Mouse (Mus musculus) heart, adult 18-20 months (tissue): Measurements from ENCODE around the gene B4galnt4. TPM values are rescaled to one million over a fixed set of nuclear protein-coding genes. Genes with fewer than 3 reads are reported as not detected.
A peak's percentile ranks its signal among the peaks of the same experiment; 100 is the strongest.

Source experiments
- DNase-seq, 2 experiments: peaks; one replicate each; pipeline ENCODE4 v3.0.0; 2021 to 2022; ENCODE audit warnings: mixed read lengths in 1 of 2
- total RNA-seq, 2 experiments: library from RNA; stranded (reverse); gene quantifications; 2 replicates each; pipeline ENCODE4 v1.2.3; 2021

B4galnt4 gene
- total RNA-seq, 2 experiments from 2014 or later: not detected

DNA sequence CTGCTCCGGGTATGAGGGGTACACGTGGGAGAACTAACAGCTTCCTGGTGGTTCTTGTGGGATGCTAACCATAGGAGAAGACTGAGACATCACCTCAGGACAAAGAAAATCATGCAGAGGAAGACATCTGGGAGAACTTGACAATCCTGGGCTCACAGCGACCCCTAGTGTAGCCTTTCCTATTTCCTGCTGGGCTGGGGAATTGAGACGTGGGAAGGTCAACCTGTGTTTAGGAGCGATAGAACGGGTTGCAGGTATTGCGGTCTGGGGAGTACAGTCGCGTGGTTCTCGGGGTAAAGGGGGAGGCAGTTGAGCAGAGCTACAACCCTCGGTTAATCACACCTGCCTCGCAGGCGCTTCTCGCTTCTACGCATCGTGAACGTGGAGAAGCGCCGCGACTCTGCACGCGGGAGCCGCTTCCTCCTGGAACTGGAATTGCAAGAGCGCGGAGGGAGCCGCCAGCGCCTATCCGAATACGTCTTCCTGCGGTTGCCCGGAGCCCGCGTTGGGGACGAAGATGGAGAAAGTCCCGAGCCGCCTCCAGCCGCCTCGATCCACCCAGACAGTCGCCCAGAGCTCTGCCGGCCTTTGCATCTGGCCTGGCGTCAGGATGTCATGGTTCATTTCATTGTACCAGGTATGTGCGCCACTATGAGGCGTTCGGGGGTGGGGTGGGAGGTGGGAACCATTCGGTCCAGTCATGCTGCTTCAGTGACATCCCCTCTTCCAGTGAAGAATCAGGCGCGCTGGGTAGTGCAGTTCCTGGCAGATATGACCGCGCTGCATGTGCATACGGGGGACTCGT is 9.4 kb downstream of the B4galnt4 start:
- peak; percentile 63 to 89 for DNase-seq

DNA sequence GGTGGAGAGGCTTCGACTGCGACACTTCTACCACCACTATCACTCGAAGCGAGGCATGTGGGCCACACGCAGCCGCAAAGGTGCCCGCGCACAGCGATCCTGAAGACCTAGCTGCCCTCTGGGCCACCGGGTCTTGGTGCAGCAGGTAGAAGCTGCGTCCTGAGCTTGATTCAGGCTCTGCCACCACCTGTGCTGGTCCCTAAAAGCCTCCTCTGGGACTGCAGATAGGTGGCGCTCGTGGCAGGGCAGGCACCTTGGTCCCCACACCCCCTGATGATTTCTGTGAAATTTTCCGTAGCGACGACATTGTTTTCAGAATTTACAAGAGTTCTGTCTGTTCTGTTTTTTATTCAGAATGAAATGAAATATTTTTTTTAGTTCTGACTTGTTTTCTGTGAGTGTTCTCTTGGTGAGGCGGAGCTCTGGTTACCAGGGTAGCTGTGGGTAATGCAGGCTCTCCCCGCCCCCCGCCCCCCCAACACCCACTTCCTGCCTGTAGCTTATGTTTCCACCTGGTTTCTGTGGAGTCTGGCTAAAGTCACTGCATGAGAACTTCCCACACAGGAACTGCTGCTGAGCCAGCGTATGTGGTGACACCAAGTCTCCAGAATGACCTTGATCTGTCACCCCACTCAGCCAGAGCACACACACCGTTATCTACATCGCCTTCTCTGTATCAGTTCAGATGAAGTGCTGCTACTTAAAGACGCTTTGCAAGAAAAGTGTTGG is 11.3 kb downstream of the B4galnt4 start:
- peak in 1 of 2 experiments; percentile 26 for DNase-seq

DNA sequence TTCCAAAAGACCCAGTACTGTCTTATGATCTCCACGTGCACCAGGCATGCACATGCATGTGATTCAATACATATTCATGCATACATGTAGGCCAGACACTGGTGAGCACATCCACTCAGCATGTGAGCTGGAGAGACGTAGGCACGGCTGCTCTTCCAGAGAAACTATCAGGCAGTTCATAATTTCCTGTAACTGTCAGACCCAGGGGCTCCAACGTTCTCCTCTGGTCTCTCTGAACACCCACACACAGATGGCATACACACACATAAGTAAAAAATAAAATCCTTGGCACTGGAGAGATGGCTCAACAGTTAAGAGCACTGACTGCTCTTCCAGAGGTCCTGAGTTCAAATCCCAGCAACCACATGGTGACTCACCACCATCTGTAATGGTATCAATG is 12.9 kb downstream of the B4galnt4 start:
- no peak for DNase-seq

DNA sequence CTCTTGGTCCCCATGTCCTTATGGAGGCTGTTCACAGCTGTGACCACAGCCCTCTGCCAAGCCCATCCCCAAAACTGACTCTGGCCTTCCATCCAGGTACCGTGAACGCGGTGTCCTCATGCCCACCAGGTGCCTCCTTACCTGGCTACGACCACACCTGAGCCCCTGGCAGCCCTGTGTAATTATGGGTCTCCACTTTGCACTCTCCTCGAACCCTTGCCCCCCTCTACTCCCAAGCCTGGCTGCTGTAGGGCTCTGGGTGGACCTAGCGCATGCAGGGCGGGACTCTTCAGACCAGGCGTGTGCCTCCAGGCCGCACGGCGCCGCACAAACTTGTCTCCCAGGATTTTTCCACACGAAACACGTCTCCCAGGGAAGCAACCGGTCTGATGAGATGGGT is 16.9 kb downstream of the B4galnt4 start, which contains the start of gene Pkp3:
Gene Pkp3, plus strand, starts transcription at position 378 of the 400 bp plus-strand sequence.
- DNase-seq: no peak

DNA sequence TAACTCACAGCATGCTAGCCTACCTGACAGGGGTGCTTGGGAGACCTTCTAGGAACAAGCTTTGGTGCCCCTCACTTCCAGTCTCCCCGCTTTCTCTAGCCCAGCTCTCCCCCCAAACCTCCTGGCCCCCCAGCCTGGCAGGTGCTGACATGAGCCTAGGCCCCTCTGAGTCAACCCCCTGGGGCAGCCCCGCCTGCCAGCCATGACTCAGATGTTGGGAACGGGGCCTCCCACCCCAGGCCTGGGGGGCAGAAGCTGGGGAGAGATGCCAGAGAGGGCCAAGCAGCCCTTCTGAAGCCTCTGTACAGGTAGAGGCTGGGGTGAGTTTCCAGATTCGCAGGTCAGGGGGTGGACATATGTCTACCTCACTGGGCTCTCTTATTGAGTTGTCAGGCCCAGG is 18.0 kb downstream of the B4galnt4 start:
- DNase-seq: no peak

GRCm38 (mm10) chr7:141079481-141080449 is 18.9 kb downstream of the B4galnt4 start:
- no peak for DNase-seq

- peak in 1 of 2 experiments; percentile 29 for DNase-seq
Observed at GRCm38 (mm10) chr7:141087894-141088293, 27.0 kb downstream of the B4galnt4 start.

DNA sequence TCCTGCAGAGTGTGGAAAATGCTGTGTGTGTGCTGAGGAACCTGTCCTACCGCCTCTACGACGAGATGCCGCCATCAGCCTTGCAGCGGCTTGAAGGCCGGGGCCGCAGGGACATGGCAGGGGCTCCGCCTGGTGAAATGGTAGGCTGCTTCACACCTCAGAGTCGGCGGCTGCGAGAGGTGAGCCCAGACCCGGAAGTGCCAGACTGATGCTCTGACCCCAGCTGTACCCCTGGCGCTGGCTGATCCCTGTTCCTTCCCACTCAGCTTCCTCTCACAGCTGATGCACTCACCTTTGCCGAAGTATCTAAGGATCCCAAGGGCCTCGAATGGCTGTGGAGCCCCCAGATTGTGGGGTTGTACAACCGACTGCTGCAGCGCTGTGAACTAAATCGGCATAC is 27.6 kb downstream of the B4galnt4 start:
- DNase-seq: no peak

- no peak for DNase-seq
Observed at GRCm38 (mm10) chr7:141090228-141090627, 29.3 kb downstream of the B4galnt4 start.

- peak; percentile 89 to 92 for DNase-seq
Observed at GRCm38 (mm10) chr7:141092051-141092735, 31.3 kb downstream of the B4galnt4 start.

DNA sequence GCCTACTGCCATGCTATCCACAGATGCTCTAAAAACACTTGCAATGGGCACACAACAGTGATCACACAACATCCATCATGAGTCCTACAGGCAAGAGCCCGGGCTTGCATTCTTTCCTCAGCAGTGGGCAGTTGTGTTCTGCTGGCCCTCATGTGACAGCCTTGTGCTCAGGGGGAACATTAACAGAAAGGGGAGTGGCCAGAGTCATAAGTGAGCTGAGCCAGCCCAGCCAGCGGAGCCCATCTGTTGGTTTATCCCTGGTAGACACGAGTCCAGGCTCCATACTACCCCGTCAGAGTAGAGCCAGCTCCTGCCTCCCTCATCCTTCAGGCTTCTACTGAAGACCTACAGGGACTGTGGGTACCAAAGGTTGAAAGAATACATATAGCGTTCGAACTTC is 33.0 kb downstream of the B4galnt4 start:
- DNase-seq: no peak

DNA sequence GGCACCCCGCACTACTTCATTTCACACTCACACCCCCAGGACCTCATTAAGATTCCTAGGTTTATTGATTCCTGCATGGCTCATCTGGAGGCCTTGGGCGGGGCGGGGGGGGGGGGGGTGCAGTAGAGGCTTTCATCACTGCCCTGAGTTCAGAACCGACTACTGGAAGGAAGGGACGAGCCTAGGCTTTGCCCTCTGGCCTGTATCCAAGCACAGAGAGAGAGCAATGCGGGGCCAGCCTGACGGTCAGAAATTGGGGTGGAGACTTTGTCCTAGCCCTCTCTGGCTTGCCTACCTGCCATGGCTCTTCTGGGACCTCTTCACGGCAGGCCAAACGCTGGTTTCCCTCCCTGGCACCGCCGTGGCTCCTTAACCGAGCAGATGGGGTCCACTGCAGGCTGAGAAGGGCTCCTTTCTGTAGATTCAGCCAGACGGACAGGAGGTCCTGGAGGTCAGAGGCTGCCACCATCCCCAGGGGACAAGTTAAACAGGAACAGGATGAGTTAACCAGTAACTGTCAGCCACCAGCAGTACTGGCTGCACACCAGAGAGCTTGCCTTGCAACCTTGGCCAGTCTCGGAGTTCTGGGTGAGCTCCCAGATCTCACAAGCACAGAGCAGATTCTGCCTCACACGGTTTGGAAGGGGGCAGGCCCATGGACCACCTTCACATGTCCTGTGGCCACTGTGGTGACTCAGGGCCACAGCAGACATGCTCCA is 33.7 kb downstream of the B4galnt4 start:
- no peak for DNase-seq

GRCm38 (mm10) chr7:141096021-141096420 is 35.1 kb downstream of the B4galnt4 start:
- no peak for DNase-seq

DNA sequence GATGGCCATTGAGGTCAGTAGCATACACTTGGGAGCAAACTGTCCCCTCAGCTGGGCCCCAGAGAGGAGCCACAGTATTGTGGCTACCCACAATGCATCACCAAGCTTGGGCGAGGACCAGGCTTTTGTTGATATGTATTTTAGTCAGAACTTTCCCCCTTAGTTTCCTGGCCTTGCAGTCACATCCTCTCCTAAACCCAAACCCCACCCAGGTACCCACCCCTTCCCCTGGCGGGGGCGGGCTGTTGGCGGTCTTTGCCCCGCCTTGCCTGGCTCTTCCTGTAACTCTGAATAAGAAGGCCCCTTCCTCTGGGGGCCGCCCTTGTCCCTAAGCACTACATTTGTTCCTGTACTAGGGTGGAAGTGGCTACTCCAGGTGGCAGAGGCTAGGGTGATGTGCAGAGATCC is 35.7 kb downstream of the B4galnt4 start:
- DNase-seq: peak; percentile 73 to 90

GRCm38 (mm10) chr7:141097177-141097576 is 36.3 kb downstream of the B4galnt4 start:
- DNase-seq: no peak

GRCm38 (mm10) chr7:141099911-141100691 is 39.2 kb downstream of the B4galnt4 start, which contains the start of gene Sigirr:
Gene Sigirr, minus strand, starts transcription at chr7:141100572.
- DNase-seq: peak; percentile 27 to 36

- DNase-seq: no peak
Observed at GRCm38 (mm10) chr7:141103161-141103560, 42.3 kb downstream of the B4galnt4 start.

DNA sequence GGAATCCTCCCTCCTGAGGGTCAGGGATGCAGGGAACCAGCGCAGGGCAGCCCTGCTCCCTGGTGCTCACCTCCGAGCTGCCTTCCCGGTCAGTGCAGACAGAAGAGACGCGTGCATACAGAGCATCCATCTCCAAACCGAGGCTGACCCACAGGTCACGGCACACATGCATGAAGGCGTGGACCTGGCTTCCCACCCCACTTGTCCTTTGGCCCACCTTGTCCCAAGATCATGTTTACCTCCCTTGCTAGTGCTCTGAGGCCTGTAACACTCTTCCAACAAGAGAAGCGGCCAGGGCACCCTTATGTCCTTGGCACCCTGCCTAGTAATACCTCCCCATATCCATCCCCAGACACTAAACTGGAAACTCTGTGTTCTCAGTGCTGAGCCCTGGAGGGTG is 55.0 kb downstream of the B4galnt4 start:
- no peak for DNase-seq

DNA sequence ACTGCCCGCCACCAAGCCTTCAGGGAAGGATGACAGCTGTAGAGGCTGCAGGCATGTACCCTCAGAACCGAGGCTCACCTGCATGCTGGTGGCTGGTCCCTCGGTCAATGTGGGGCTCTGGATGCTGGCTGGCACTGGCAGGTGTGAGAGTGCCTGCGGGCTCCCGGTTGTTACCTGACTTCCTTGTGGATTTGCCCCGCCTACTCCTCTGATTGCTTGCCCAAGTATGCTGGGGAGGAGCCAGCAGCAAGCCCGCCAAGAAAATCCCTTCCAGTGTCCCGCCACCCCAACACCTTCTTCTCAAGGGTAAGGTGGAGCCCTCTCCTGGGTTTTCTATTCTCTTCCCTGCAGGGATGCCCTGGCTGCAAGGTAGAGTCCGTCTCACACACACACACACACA is 56.7 kb downstream of the B4galnt4 start, which contains the start of gene Ano9:
Gene Ano9, minus strand, starts transcription at position 171 of the 400 bp plus-strand sequence.
- no peak for DNase-seq

GRCm38 (mm10) chr7:141119487-141119886 is 58.6 kb downstream of the B4galnt4 start:
- no peak for DNase-seq
